Mouse (Mus musculus) cortical plate, adult 2 months (tissue): ENCODE results near the gene Tktl1.

Source experiments
- CTCF ChIP-seq: fragments of 200-500 bp; IDR thresholded peaks from 2 replicates; pipeline ENCODE4 v1.5.1; 2011; ENCODE audit warnings: mild to moderate bottlenecking, control low read depth, low read length; ENCODE audit not compliant: insufficient read depth; ENCODE audit errors: extremely low read depth
- POLR2A ChIP-seq: fragments of 200-500 bp; IDR thresholded peaks from 2 replicates; pipeline ENCODE4 v1.6.1; 2011; ENCODE audit warnings: mild to moderate bottlenecking, low read length, control low read depth; ENCODE audit not compliant: insufficient read depth; ENCODE audit errors: extremely low read depth

DNA sequence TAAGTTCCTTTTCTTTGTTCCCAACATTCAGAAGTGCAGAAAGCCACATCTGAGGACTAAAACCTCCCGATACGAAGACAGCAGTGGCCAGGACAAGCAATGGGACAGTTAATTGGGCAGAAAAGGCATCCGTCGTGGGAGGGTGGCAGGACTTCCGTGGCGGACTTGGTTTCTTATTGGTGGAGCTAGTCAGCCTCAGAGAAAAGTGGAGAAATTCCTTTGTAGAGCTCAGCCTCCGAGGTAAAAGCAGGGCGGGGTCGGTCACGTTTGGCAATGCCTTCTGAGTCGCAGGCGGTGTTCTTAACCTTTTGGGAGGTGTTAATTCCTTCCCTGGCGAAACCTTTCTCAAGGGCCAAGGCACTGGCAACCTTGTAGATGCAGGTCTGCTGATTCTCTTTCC, 42.4 kb downstream of the Tktl1 start:
- TF ChIP-seq CTCF (no peak), POLR2A (no peak)
